Mouse (Mus musculus): ENCODE measurements at regions not wholly inside any gene's neighbourhood (a gene's known extent, or its start where the extent isn't known, plus 50 kb on each side); places are given as distances from the start of the nearest gene placed in this dataset.

GRCm38 (mm10) chr12:25166525-25166924 is 69.6 kb upstream of the Id2 start:
- TF ChIP-seq CTCF (conservative IDR thresholded peaks at IDR 0.05; ENCODE audit: low read length) (no peak), POU5F1 (IDR thresholded peaks at IDR 0.05; ENCODE audit: borderline replicate concordance, low read length) (no peak)
